Mouse (Mus musculus) hindbrain, embryonic 14.5 days (tissue): ENCODE measurements around the gene Lrfn5. TPM values are rescaled to one million over a fixed set of nuclear protein-coding genes. Genes with fewer than 3 reads are reported as not detected.
A peak's percentile ranks its signal among the peaks of the same experiment; 100 is the strongest.

Experiments used
- ATAC-seq: fragments of 200-750 bp; cut with Nextera tagmentation; 2 replicates; pipeline ENCODE4 v1.8.0; 2017; ENCODE audit warnings: moderate number of reproducible peaks, mild to moderate bottlenecking, moderate TSS enrichment, moderate library complexity; ENCODE audit not compliant: low FRiP score
- DNase-seq: peaks from one replicate; pipeline ENCODE4 v3.0.0-alpha.2; 2015; ENCODE audit warnings: low spot score
- H3K27ac ChIP-seq: fragments of 300-500 bp; sonication (generic); 2 replicates; pipeline ENCODE4 v1.5.1; 2014; ENCODE audit warnings: mild to moderate bottlenecking, moderate library complexity
- H3K27me3 ChIP-seq: fragments of 300-500 bp; sonication (generic); 2 replicates; pipeline ENCODE4 v1.6.1; 2014; ENCODE audit warnings: mild to moderate bottlenecking, low read length, mixed read lengths; ENCODE audit not compliant: control insufficient read depth, insufficient read depth
- H3K36me3 ChIP-seq: fragments of 300-500 bp; sonication (generic); replicated peaks from 2 replicates; pipeline ENCODE4 v1.6.1; 2014; ENCODE audit not compliant: control insufficient read depth, insufficient read depth
- H3K4me1 ChIP-seq: fragments of 300-500 bp; sonication (generic); replicated peaks from 2 replicates; pipeline ENCODE4 v1.6.1; 2014; ENCODE audit warnings: antibody characterized with exemption, low read length, mixed read lengths; ENCODE audit not compliant: control insufficient read depth, insufficient read depth
- H3K4me2 ChIP-seq: fragments of 300-500 bp; sonication (generic); replicated peaks from 2 replicates; pipeline ENCODE4 v1.6.1; 2014; ENCODE audit warnings: mild to moderate bottlenecking, moderate library complexity
- H3K4me3 ChIP-seq: fragments of 300-500 bp; sonication (generic); replicated peaks from 2 replicates; pipeline ENCODE4 v1.5.1; 2014; ENCODE audit warnings: mild to moderate bottlenecking, low read length
- H3K9ac ChIP-seq: fragments of 300-500 bp; sonication (generic); 2 replicates; pipeline ENCODE4 v1.6.1; 2014
- H3K9me3 ChIP-seq: fragments of 300-500 bp; sonication (generic); 2 replicates; pipeline ENCODE4 v1.6.1; 2016; ENCODE audit warnings: low read length; ENCODE audit not compliant: control insufficient read depth
- WGBS: fragments of 180-500 bp; shearing (Covaris S2); extraction: QIAGEN DNeasy Blood & Tissue Kit; methylation state at CpG from one replicate; pipeline ENCODE4 v1.1.7; 2014; 5-methylcytosine and 5-hydroxymethylcytosine counted together
- polyA plus RNA-seq: library from polyadenylated mRNA; unstranded; fragments of >200 nt; fragmentation: Nextera tagmentation; extraction: Ambion mirVana; gene quantifications from 2 replicates; pipeline ENCODE4 v1.2.1, GENCODE M21; 2014

Lrfn5 gene
- polyA plus RNA-seq, 1 experiment from 2014 or later, result 73.8 TPM

- H3K36me3 ChIP-seq, result no peaks in the 10 kb centered on the region
- no peaks in the 10 kb centered on the region for H3K9me3 ChIP-seq
- DNase-seq, result no peak
- no peak for ATAC-seq
- H3K4me3 ChIP-seq, result no peak overlapping the region
- no peak overlapping the region for H3K9ac ChIP-seq
- no peak overlapping the region for H3K4me2 ChIP-seq
- no peaks in the 10 kb centered on the region for H3K27me3 ChIP-seq
- no peaks in the 10 kb centered on the region for H3K4me1 ChIP-seq
- 75% methylated on average over 1 of the region's 1 CpGs for WGBS
- H3K27ac ChIP-seq, result no peak overlapping the region
These were observed 87.1 kb downstream of the Lrfn5 start for GRCm38 (mm10) chr12:61610081-61610480.

- no peak for ATAC-seq
These were observed 101.6 kb downstream of the Lrfn5 start for GRCm38 (mm10) chr12:61624532-61624931.

GRCm38 (mm10) chr12:61654380-61654779 lies 131.4 kb downstream of the Lrfn5 start:
- Histone ChIP-seq H3K4me1 (no peaks in the 10 kb centered on the region), H3K27ac (no peak overlapping the region), H3K9me3 (no peaks in the 10 kb centered on the region), H3K4me3 (no peak overlapping the region), H3K27me3 (no peaks in the 10 kb centered on the region), H3K36me3 (no peaks in the 10 kb centered on the region), H3K4me2 (no peak overlapping the region), H3K9ac (no peak overlapping the region)
- 79% methylated on average over 5 of the region's 5 CpGs for WGBS
- DNase-seq, result no peak
- ATAC-seq, result no peak

More at GRCm38 (mm10) chr12:61624532-61624931, 101.6 kb downstream of the Lrfn5 start:
- H3K4me3 ChIP-seq, result no peak overlapping the region
- no peak for DNase-seq
- H3K36me3 ChIP-seq, result no peaks in the 10 kb centered on the region
- no peak overlapping the region for H3K4me2 ChIP-seq
- no peak overlapping the region for H3K9ac ChIP-seq
- H3K9me3 ChIP-seq, result no peaks in the 10 kb centered on the region
- H3K4me1 ChIP-seq, result no peaks in the 10 kb centered on the region
- H3K27ac ChIP-seq, result no peak overlapping the region
- no peaks in the 10 kb centered on the region for H3K27me3 ChIP-seq

GRCm38 (mm10) chr12:61723158-61723557 lies 200.2 kb downstream of the Lrfn5 start:
- Histone ChIP-seq H3K9ac (no peak overlapping the region), H3K4me1 (no peaks in the 10 kb centered on the region), H3K27me3 (no peaks in the 10 kb centered on the region), H3K4me2 (no peak overlapping the region), H3K9me3 (no peaks in the 10 kb centered on the region), H3K4me3 (no peak overlapping the region), H3K27ac (no peak overlapping the region), H3K36me3 (no peaks in the 10 kb centered on the region)
- ATAC-seq (no peak), DNase-seq (peak; percentile 33)

- H3K27ac ChIP-seq, result no peak overlapping the region
- no peaks in the 10 kb centered on the region for H3K4me1 ChIP-seq
- no peak overlapping the region for H3K9ac ChIP-seq
- H3K36me3 ChIP-seq, result no peaks in the 10 kb centered on the region
- no peak overlapping the region for H3K4me2 ChIP-seq
- no peak overlapping the region for H3K4me3 ChIP-seq
- ATAC-seq (no peak), DNase-seq (no peak)
- 73% methylated on average over 4 of the region's 4 CpGs for WGBS
- H3K9me3 ChIP-seq, result no peaks in the 10 kb centered on the region
- no peaks in the 10 kb centered on the region for H3K27me3 ChIP-seq
These were observed 284.2 kb downstream of the Lrfn5 start for GRCm38 (mm10) chr12:61807073-61807605.

- H3K4me3 ChIP-seq, result no peak overlapping the region
- no peak for ATAC-seq
- DNase-seq, result no peak
- H3K27ac ChIP-seq, result no peak overlapping the region
- WGBS, result 94% methylated on average over 5 of the region's 5 CpGs
- no peaks in the 10 kb centered on the region for H3K9me3 ChIP-seq
- H3K27me3 ChIP-seq, result no peaks in the 10 kb centered on the region
- H3K9ac ChIP-seq, result no peak overlapping the region
- H3K36me3 ChIP-seq, result no peaks in the 10 kb centered on the region
- H3K4me1 ChIP-seq, result no peaks in the 10 kb centered on the region
- no peak overlapping the region for H3K4me2 ChIP-seq
These were observed 300.7 kb downstream of the Lrfn5 start for GRCm38 (mm10) chr12:61823601-61824000.

- Histone ChIP-seq H3K9me3 (no peaks in the 10 kb centered on the region), H3K9ac (no peak overlapping the region), H3K27ac (no peak overlapping the region), H3K4me3 (no peak overlapping the region), H3K4me1 (no peaks in the 10 kb centered on the region), H3K36me3 (no peaks in the 10 kb centered on the region), H3K27me3 (no peaks in the 10 kb centered on the region), H3K4me2 (no peak overlapping the region)
- DNase-seq (peak; percentile 52), ATAC-seq (no peak)
- 21% methylated on average over 1 of the region's 1 CpGs for WGBS
These were observed 303.4 kb downstream of the Lrfn5 start for GRCm38 (mm10) chr12:61826311-61826710.

- 72% methylated on average over 9 of the region's 9 CpGs for WGBS
- Histone ChIP-seq H3K27ac (no peak overlapping the region), H3K9me3 (no peaks in the 10 kb centered on the region), H3K4me2 (no peak overlapping the region), H3K27me3 (no peaks in the 10 kb centered on the region), H3K36me3 (no peaks in the 10 kb centered on the region), H3K4me1 (no peaks in the 10 kb centered on the region), H3K4me3 (no peak overlapping the region), H3K9ac (no peak overlapping the region)
- ATAC-seq, result peak; percentile 48
- no peak for DNase-seq
These were observed 319.8 kb downstream of the Lrfn5 start for GRCm38 (mm10) chr12:61842599-61843291.

- no peaks in the 10 kb centered on the region for H3K27me3 ChIP-seq
- no peaks in the 10 kb centered on the region for H3K9me3 ChIP-seq
- DNase-seq (no peak), ATAC-seq (no peak)
- H3K4me1 ChIP-seq, result no peaks in the 10 kb centered on the region
- 28% methylated on average over 1 of the region's 1 CpGs for WGBS
- H3K4me2 ChIP-seq, result no peak overlapping the region
- no peak overlapping the region for H3K27ac ChIP-seq
- H3K9ac ChIP-seq, result no peak overlapping the region
- H3K4me3 ChIP-seq, result no peak overlapping the region
- no peaks in the 10 kb centered on the region for H3K36me3 ChIP-seq
These were observed 331.2 kb downstream of the Lrfn5 start for GRCm38 (mm10) chr12:61854183-61854582.
